Mouse (Mus musculus): ENCODE results near the gene Pfkl. TPM values are rescaled to one million over a fixed set of nuclear protein-coding genes. Genes with fewer than 3 reads are reported as not detected.
"Not testable (repeated sequence)": the region's sequence is repeated elsewhere in the genome, so short reads cannot be mapped to it uniquely, and the experiment has no call there.

The Pfkl gene
- polyA plus RNA-seq, 1 experiment, result 326 TPM

- H3K4me3 ChIP-seq (ENCODE audit: insufficient read depth, low read depth, low read length), result no peak overlapping the region
- H3K4me1 ChIP-seq (ENCODE audit: control insufficient read depth, insufficient read depth, insufficient read length, low read length), result no peaks in the 10 kb centered on the region
- no peak overlapping the region for H3K27ac ChIP-seq (replicated peaks; ENCODE audit: low read depth, low read length)
These were observed 18.2 kb upstream of the Pfkl start for GRCm38 (mm10) chr10:78028129-78028528.

GRCm38 (mm10) chr10:78025453-78025852 lies 15.6 kb upstream of the Pfkl start:
- not testable (repeated sequence) for H3K27ac ChIP-seq (replicated peaks; ENCODE audit: low read depth, low read length); H3K4me1 ChIP-seq (ENCODE audit: control insufficient read depth, insufficient read depth, insufficient read length, low read length); H3K4me3 ChIP-seq (ENCODE audit: insufficient read depth, low read depth, low read length)

GRCm38 (mm10) chr10:78019984-78020383 lies 10.1 kb upstream of the Pfkl start:
- H3K4me3 ChIP-seq (ENCODE audit: insufficient read depth, low read depth, low read length); H3K4me1 ChIP-seq (ENCODE audit: control insufficient read depth, insufficient read depth, insufficient read length, low read length); H3K27ac ChIP-seq (replicated peaks; ENCODE audit: low read depth, low read length): not testable (repeated sequence)

- peak overlapping the region; percentile 50; the same call in 1 of the 2 replicates for H3K27ac ChIP-seq (replicated peaks; ENCODE audit: low read depth, low read length)
These were observed 9.4 kb upstream of the Pfkl start for GRCm38 (mm10) chr10:78019291-78019690.

GRCm38 (mm10) chr10:78018797-78019203 lies 8.9 kb upstream of the Pfkl start:
- peak overlapping the region; percentile 30; the same call in 1 of the 2 replicates for H3K4me3 ChIP-seq (ENCODE audit: insufficient read depth, low read depth, low read length)

More at GRCm38 (mm10) chr10:78019291-78019690, 9.4 kb upstream of the Pfkl start:
- H3K4me1 ChIP-seq (ENCODE audit: control insufficient read depth, insufficient read depth, insufficient read length, low read length), result peaks cover 2% of the 10 kb centered on the region
- no peak overlapping the region for H3K4me3 ChIP-seq (ENCODE audit: insufficient read depth, low read depth, low read length)

GRCm38 (mm10) chr10:78016366-78016765 lies 6.5 kb upstream of the Pfkl start:
- peak overlapping the region; percentile 100 for H3K27ac ChIP-seq (replicated peaks; ENCODE audit: low read depth, low read length)
- H3K4me3 ChIP-seq (ENCODE audit: insufficient read depth, low read depth, low read length), result no peak overlapping the region
- H3K4me1 ChIP-seq (ENCODE audit: control insufficient read depth, insufficient read depth, insufficient read length, low read length), result peaks cover 2% of the 10 kb centered on the region

More at GRCm38 (mm10) chr10:78018797-78019203, 8.9 kb upstream of the Pfkl start:
- peaks cover 2% of the 10 kb centered on the region for H3K4me1 ChIP-seq (ENCODE audit: control insufficient read depth, insufficient read depth, insufficient read length, low read length)
- H3K27ac ChIP-seq (replicated peaks; ENCODE audit: low read depth, low read length), result peak overlapping the region; percentile 89

- peak overlapping the region; percentile 100 for H3K27ac ChIP-seq (replicated peaks; ENCODE audit: low read depth, low read length)
- H3K4me3 ChIP-seq (ENCODE audit: insufficient read depth, low read depth, low read length), result no peak overlapping the region
- H3K4me1 ChIP-seq (ENCODE audit: control insufficient read depth, insufficient read depth, insufficient read length, low read length), result peaks cover 3% of the 10 kb centered on the region
These were observed 5.6 kb upstream of the Pfkl start for GRCm38 (mm10) chr10:78015489-78015888.

- Histone ChIP-seq H3K27ac (replicated peaks; ENCODE audit: low read depth, low read length) (peak overlapping the region; percentile 99), H3K4me1 (ENCODE audit: control insufficient read depth, insufficient read depth, insufficient read length, low read length) (peaks cover 8% of the 10 kb centered on the region), H3K4me3 (ENCODE audit: insufficient read depth, low read depth, low read length) (0 out of 2 replicates have a peak overlapping the region, but pooled peaks have one; percentile 17)
These were observed 3.0 kb upstream of the Pfkl start for GRCm38 (mm10) chr10:78012661-78013495.

- Histone ChIP-seq H3K4me1 (ENCODE audit: control insufficient read depth, insufficient read depth, insufficient read length, low read length) (peaks cover 15% of the 10 kb centered on the region), H3K27ac (replicated peaks; ENCODE audit: low read depth, low read length) (peak overlapping the region; percentile 97)
- H3K4me3 ChIP-seq (ENCODE audit: insufficient read depth, low read depth, low read length), result not testable (repeated sequence)
These were observed 1.2 kb upstream of the Pfkl start for GRCm38 (mm10) chr10:78011116-78011515.

GRCm38 (mm10) chr10:78010335-78010734 lies 452 bp upstream of the Pfkl start:
- Histone ChIP-seq H3K4me3 (ENCODE audit: insufficient read depth, low read depth, low read length) (peak overlapping the region; percentile 45), H3K27ac (replicated peaks; ENCODE audit: low read depth, low read length) (peak overlapping the region; percentile 97), H3K4me1 (ENCODE audit: control insufficient read depth, insufficient read depth, insufficient read length, low read length) (peaks cover 20% of the 10 kb centered on the region)

- Histone ChIP-seq H3K4me1 (ENCODE audit: control insufficient read depth, insufficient read depth, insufficient read length, low read length) (peaks cover 20% of the 10 kb centered on the region), H3K4me3 (ENCODE audit: insufficient read depth, low read depth, low read length) (peak overlapping the region; percentile 85), H3K27ac (replicated peaks; ENCODE audit: low read depth, low read length) (peak overlapping the region; percentile 95)
These were observed 519 bp downstream of the Pfkl start for GRCm38 (mm10) chr10:78009184-78009944.

GRCm38 (mm10) chr10:78008169-78008568 lies 1.7 kb downstream of the Pfkl start:
- Histone ChIP-seq H3K4me1 (ENCODE audit: control insufficient read depth, insufficient read depth, insufficient read length, low read length) (peaks cover 20% of the 10 kb centered on the region), H3K27ac (replicated peaks; ENCODE audit: low read depth, low read length) (peak overlapping the region; percentile 83), H3K4me3 (ENCODE audit: insufficient read depth, low read depth, low read length) (peak overlapping the region; percentile 85)

- Histone ChIP-seq H3K4me1 (ENCODE audit: control insufficient read depth, insufficient read depth, insufficient read length, low read length) (peaks cover 20% of the 10 kb centered on the region), H3K4me3 (ENCODE audit: insufficient read depth, low read depth, low read length) (peak overlapping the region; percentile 85), H3K27ac (replicated peaks; ENCODE audit: low read depth, low read length) (peak overlapping the region; percentile 83; the same call in 1 of the 2 replicates)
These were observed 2.7 kb downstream of the Pfkl start for GRCm38 (mm10) chr10:78007203-78007602.

- H3K27ac ChIP-seq (replicated peaks; ENCODE audit: low read depth, low read length), result peak overlapping the region; percentile 6; the same call in 1 of the 2 replicates
- no peak overlapping the region for H3K4me3 ChIP-seq (ENCODE audit: insufficient read depth, low read depth, low read length)
- H3K4me1 ChIP-seq (ENCODE audit: control insufficient read depth, insufficient read depth, insufficient read length, low read length), result peaks cover 20% of the 10 kb centered on the region
These were observed 4.0 kb downstream of the Pfkl start for GRCm38 (mm10) chr10:78005791-78006438.
